ENCODE assay signal across 29 mouse cellular contexts in genomic region chr4:65279272-65279653, GRCm38 (mm10).
A peak's percentile ranks its signal among the peaks of the same experiment; 100 is the strongest.
DNase-seq lines count a peak whose midpoint lies in the region; ATAC-seq lines count a peak whose summit lies in the region.
"Had no signal": no experiment of that assay in that cellular context is flagged by ENCODE, and none has a peak within 500 bp of the region (broad histone marks: within the 10 kb centered on the region; RNA-seq: fewer than 3 reads in every experiment).

No protein-coding gene starts in this region.

- no peak overlapping the region for H3K9ac ChIP-seq in hindbrain, embryonic 16.5 days (ENCODE audit: low read depth, low read length)
- H3K9ac ChIP-seq: embryonic facial prominence, embryonic 12.5 days; heart, embryonic 15.5 days; hindbrain, embryonic 12.5 days; intestine, embryonic 15.5 days; limb, embryonic 13.5 days; liver, embryonic 12.5 days; neural tube, embryonic 13.5 days; stomach, embryonic 15.5 days had no signal

- WGBS in hindbrain, embryonic 10.5 days = 68% methylated on average over 4 of the region's 4 CpGs
- WGBS in hindbrain, embryonic 16.5 days = 56% methylated on average over 4 of the region's 4 CpGs

- peaks cover 17% of the 10 kb centered on the region; the same call in 1 of the 2 replicates for H3K27me3 ChIP-seq in hindbrain, embryonic 10.5 days (ENCODE audit: insufficient read depth, poor library complexity, severe bottlenecking)
- H3K27me3 ChIP-seq in hindbrain, embryonic 16.5 days (replicated peaks; ENCODE audit: control insufficient read depth, insufficient read depth, low read length) = no peaks in the 10 kb centered on the region
- H3K27me3 ChIP-seq: embryonic facial prominence, embryonic 12.5 days; heart, embryonic 15.5 days; hindbrain, embryonic 12.5 days; intestine, embryonic 15.5 days; limb, embryonic 13.5 days; liver, embryonic 12.5 days; neural tube, embryonic 13.5 days; Patski; stomach, embryonic 15.5 days had no signal

- no peak for DNase-seq in frontal cortex, postnatal 25 days (ENCODE audit: low spot score in 2 of 2)
- DNase-seq in hindbrain, embryonic 10.5 days (ENCODE audit: low spot score) = no peak
- peak; percentile 7 for DNase-seq in retina, embryonic 14.5 days (ENCODE audit: low spot score)
- DNase-seq in retina, postnatal 1 day = no peak
- no peak for DNase-seq in cerebellum, postnatal 25 days
- no peak for DNase-seq in left cerebral cortex, adult 8-10 months (ENCODE audit: low spot score in 2 of 2)
- DNase-seq: adrenal gland, adult 2 months; cerebellum, adult 18-20 months; cerebellum, postnatal 14 days; kidney, adult 9 months; kidney, postnatal 25 days; layer of hippocampus, postnatal 36 days; lung, adult 18-20 months; right cerebral cortex, adult 18-20 months; right cerebral cortex, postnatal 4 days; thymus, postnatal 36 days had no signal

- ATAC-seq in frontal cortex, adult (ENCODE audit: low TSS enrichment) = peak; percentile 47; the same call in 1 of the 2 replicates
- ATAC-seq in hindbrain, embryonic 16.5 days = no peak
- ATAC-seq: intestine, embryonic 15.5 days had no signal

- H3K36me3 ChIP-seq in hindbrain, embryonic 10.5 days = no peaks in the 10 kb centered on the region
- H3K36me3 ChIP-seq in hindbrain, embryonic 16.5 days (ENCODE audit: control insufficient read depth, insufficient read depth, low read length) = no peaks in the 10 kb centered on the region
- H3K36me3 ChIP-seq: embryonic facial prominence, embryonic 12.5 days; heart, embryonic 15.5 days; hindbrain, embryonic 12.5 days; intestine, embryonic 15.5 days; limb, embryonic 13.5 days; liver, embryonic 12.5 days; neural tube, embryonic 13.5 days; stomach, embryonic 15.5 days had no signal

- peak overlapping the region; percentile 77; the same call in 1 of the 2 replicates for H3K27ac ChIP-seq in hindbrain, embryonic 10.5 days
- H3K27ac ChIP-seq in hindbrain, embryonic 16.5 days (ENCODE audit: low read depth, low read length) = no peak overlapping the region
- H3K27ac ChIP-seq: heart, embryonic 15.5 days; hindbrain, embryonic 12.5 days; intestine, embryonic 15.5 days; layer of hippocampus, adult 2 months; limb, embryonic 13.5 days; liver, embryonic 12.5 days; neural tube, embryonic 13.5 days; stomach, embryonic 15.5 days had no signal

- peaks cover 29% of the 10 kb centered on the region for H3K4me1 ChIP-seq in hindbrain, embryonic 10.5 days (replicated peaks)
- no peaks in the 10 kb centered on the region; the same call in 1 of the 2 replicates for H3K4me1 ChIP-seq in hindbrain, embryonic 16.5 days (ENCODE audit: control insufficient read depth, insufficient read depth, low read depth, low read length)
- H3K4me1 ChIP-seq: intestine, embryonic 15.5 days; stomach, embryonic 15.5 days had no signal

- H3K9me3 ChIP-seq in hindbrain, embryonic 10.5 days = no peaks in the 10 kb centered on the region
- H3K9me3 ChIP-seq in hindbrain, embryonic 16.5 days (ENCODE audit: control insufficient read depth, low read length) = no peaks in the 10 kb centered on the region
- H3K9me3 ChIP-seq: embryonic facial prominence, embryonic 12.5 days; heart, embryonic 15.5 days; hindbrain, embryonic 12.5 days; intestine, embryonic 15.5 days; limb, embryonic 13.5 days; liver, embryonic 12.5 days; neural tube, embryonic 13.5 days; stomach, embryonic 15.5 days had no signal

- H3K4me3 ChIP-seq in hindbrain, embryonic 10.5 days = no peak overlapping the region
- H3K4me3 ChIP-seq in hindbrain, embryonic 16.5 days (ENCODE audit: low read length) = no peak overlapping the region
- H3K4me3 ChIP-seq: embryonic facial prominence, embryonic 12.5 days; heart, embryonic 15.5 days; hindbrain, embryonic 12.5 days; intestine, embryonic 15.5 days; layer of hippocampus, adult 2 months; limb, embryonic 13.5 days; liver, embryonic 12.5 days; myocyte; neural tube, embryonic 13.5 days; stomach, embryonic 15.5 days had no signal

- H3K4me2 ChIP-seq in hindbrain, embryonic 16.5 days (ENCODE audit: low read length) = no peak overlapping the region
- H3K4me2 ChIP-seq: embryonic facial prominence, embryonic 12.5 days; heart, embryonic 15.5 days; hindbrain, embryonic 12.5 days; intestine, embryonic 15.5 days; limb, embryonic 13.5 days; neural tube, embryonic 13.5 days; stomach, embryonic 15.5 days had no signal
